Mouse (Mus musculus): ENCODE results near the gene Fbxw21.

GRCm38 (mm10) chr9:109092799-109093198 lies 69.0 kb downstream of the Fbxw21 start:
- TF ChIP-seq CTCF (conservative IDR thresholded peaks at IDR 0.05; ENCODE audit: insufficient read depth, insufficient read length, low read depth, low read length) (no peak), POLR2A (IDR thresholded peaks at IDR 0.05; ENCODE audit: low read depth, low read length) (no peak)
